Mouse (Mus musculus) fat pad, adult 2 months (tissue): ENCODE data around the gene Mybph.

Experiments used
- DNase-seq: peaks from one replicate; pipeline ENCODE4 v3.0.0-alpha.2; 2011; ENCODE audit warnings: low read depth, low spot score; ENCODE audit errors: extremely low read depth

Gene Mybph

DNA sequence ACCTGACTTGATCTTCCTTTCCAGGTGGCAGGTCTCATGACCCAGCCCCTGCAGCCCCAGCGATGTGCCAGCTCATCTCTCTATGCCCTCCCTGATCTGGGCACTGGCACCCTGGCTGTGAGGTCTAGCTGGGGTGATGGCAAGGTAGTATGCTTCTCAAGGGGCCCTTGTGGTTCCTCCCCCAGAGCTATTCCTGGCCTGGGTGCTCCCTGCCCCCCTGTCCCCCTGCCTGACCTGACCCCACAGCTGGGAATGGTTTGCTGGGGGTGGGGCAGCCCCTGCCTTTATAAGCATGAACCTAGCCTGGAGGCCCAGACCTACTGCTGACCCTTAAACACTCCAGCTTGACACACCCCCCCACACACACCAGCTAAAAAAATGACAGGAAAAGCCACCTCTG, at the start of gene Mybph:
Gene Mybph, plus strand, starts transcription at position 323 of the 400 bp plus-strand sequence.
- no peak for DNase-seq

DNA sequence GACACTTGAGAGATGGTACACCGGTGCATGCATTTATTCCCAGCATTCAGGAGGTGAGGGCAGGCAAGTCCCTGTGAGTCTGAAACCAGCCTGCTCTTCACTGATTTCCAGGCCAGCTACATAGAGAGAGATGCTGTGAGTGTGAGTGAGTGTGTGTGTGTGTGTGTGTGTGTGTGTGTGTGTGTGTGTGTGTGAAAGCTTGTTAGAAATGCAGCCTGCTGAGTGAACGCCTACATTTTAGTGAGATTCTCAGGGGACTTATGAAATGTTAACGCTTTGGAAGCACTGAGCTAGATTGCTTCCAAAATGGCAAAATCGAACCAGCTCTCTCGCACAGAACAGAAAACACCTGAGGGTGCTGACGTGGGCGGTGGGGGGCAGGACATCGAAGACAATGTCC, 47.2 kb upstream of the Mybph start:
- no peak for DNase-seq

DNA sequence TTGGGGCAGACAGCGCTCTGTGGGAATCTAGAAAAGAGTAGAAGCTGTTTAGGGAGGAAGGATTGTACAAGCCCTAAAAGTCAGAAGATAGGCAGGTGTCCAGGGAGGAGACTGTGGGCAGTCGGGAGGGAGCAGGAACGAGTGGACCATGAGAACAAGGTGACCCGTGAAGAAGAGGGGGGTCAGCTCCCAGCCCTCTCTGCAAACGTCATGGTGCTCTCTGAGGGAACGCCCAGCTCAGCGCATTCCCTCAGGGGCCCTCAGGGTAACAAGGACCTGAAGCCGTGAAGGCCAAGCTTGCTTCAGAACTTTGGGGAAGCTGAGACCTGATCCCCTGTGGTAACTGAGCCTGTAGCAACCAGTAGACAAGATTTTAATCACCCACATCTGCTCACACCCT, 43.2 kb upstream of the Mybph start:
- no peak for DNase-seq

DNA sequence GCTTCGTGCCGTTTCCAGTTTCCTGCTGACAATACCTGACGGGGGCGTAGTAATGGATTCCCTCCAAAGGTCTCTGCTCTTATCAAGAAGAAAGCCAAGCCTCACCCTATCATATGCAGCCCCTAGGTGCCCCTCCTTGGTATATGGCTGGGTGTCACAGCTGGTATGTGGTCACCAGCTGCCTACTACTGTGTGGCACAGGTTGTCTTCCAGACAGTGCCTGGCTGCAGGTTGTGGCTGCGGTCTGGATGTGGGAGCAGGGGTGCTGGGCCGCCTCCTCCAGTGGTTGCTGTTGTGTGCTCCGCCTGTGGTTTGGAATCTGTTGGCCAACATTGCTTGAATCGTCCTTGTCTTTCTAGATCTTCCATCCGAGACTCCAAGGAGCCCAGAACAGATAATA, 42.5 kb upstream of the Mybph start:
- no peak for DNase-seq

DNA sequence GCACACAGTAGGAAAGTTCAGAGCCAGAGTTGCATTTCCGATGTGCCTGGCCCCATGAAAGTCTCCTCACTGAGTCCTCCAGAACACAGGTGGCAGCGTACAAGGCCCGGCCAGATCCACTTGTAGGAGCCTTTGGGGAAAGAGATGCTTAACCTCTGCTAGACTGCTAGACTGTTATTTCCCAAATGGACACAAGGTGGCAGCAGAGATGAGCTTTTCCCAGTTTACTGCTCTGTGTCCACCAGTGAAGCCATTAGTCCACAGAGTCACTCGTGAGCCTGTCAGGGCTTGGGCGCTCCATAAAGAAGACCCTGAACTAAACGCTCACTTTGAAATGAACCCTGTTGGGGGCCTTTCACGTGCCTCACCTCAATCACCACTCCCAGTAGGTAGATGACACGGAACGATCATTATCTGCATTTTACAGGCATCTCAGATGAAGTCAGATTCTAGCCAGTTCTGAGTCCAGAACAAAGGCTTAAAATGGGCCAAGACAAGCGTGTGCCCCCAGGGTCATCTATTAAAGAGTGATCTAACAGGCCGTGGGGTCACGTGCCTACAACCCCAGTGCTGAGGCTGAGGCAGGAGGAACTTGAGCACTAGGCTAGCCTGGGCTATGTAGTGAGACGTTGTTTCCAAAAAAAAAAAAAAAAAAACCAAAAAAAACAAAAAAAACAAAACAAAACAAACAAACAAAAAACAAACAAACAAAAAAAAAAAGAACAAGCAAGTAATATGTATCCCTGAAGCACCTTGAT, 41.4 kb upstream of the Mybph start:
- no peak for DNase-seq

DNA sequence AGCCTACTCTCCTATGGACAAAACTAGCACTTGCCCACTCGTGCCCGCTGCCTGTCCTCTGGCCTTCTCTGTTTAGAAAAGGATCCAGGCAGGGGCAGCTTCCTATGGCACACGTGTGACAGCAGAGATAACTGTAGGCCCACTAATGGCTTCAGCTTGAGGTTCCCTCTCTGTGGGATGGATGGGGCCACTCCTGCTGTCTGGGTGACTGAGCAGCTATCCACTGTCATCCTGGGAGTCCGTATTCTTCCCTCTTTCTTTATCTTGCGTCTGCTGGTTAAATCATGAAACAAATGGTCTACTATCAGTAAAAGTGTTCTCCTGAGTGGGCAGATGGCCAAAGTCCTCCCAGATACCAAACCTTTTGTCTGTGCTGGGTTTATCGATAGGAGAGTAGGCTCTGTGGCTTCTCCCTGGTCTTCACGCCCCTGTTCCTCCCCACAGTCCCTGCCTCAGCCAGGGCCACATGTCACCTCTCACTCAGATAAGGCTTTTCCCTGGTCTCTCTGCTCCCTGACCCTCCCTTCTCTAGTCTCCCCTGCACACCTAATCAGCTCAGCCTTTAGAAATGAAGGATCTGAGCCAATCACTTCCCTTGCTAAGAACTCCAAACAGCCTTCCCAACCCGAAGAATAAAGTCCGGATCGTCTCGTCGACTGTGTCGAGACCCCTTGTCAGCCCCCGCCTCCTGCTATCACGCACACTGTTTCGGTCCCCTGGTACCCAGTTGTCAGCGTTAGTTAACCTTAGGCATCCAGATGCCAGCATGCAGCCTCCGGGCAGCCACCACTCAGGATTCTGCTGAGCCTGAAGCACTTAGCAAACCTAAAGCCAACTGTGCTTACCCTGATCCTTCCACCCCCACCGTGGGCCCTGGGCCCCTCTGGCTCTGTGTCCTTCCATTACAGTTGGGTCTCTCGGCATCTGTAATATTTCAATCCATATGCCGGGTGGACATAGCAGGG, 40.3 kb upstream of the Mybph start:
- DNase-seq, result no peak

DNA sequence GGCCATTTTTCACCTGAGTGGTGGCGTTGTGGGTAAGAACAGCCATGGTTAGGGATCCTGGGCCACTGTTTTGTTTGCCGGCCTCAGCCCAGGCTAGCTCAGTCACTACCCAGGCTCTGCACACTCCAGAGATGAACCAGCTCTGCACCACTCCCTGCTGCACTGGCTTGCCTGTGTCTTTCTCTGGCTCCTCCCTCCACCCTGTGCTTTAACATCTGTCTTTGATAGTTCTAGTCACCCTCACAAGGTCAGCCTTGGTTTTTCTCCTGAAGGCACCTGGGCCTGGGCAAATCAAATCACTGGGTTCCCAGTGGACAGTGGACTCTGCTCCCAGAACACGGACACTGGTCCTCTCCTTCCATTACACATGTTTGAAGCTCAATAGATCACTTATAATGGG, 39.1 kb upstream of the Mybph start:
- DNase-seq, result no peak

DNA sequence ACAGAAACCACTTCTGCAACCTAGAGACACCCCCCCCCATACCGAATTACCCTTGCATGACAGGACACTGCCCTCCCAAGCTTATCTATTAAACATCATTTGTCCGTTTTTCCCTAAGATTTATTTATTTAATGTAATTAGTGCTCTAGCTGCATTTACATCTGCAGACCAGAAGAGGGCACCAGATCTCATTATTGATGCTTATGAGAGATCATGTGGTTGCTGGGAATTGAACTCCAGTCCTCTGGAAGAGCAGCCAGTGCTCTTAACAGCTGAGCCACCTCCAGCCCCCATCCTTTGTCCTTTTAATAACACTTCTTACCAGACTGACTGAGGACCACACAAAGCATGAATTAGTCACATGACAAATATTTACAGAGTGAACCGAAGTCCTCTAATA, 38.6 kb upstream of the Mybph start:
- DNase-seq, result no peak

DNA sequence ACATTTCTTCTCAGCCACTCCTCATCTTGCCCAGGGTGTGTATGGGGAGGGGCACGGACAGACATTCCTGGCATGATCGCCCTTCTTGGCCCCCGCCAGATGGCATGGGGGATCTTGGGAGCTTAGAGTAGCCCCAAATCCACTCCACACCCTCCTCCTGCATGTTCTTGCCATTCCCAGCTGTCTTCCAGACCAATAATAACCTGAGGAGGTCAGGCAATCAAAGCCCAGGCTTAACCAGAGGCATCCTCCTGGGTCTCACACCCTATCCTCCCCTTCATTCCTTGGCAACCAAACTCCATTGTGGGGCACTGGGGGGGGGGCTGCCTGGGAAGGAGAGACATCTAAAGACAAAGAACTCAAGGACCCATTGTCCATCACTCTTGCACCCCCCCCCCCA, 32.8 kb upstream of the Mybph start:
- no peak for DNase-seq

DNA sequence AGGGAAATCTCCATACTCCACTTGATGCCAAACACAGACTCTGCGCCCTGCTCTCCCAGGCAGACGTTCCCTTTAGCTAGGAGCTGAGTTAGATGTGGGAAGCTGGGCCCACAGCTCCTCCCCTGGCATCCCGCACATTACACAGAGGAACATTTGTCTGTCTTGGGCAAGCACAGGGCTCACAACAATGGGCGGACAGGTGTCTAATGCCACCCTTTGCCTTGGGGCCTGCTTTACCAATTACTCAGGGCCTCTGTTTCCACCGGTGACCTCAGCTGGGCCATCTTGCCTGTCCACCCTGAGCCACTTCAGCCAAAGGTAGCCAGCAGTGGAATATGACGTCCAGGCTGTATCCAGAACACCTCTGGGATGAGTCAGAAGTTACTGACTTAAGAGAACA, 31.8 kb upstream of the Mybph start:
- DNase-seq, result no peak

DNA sequence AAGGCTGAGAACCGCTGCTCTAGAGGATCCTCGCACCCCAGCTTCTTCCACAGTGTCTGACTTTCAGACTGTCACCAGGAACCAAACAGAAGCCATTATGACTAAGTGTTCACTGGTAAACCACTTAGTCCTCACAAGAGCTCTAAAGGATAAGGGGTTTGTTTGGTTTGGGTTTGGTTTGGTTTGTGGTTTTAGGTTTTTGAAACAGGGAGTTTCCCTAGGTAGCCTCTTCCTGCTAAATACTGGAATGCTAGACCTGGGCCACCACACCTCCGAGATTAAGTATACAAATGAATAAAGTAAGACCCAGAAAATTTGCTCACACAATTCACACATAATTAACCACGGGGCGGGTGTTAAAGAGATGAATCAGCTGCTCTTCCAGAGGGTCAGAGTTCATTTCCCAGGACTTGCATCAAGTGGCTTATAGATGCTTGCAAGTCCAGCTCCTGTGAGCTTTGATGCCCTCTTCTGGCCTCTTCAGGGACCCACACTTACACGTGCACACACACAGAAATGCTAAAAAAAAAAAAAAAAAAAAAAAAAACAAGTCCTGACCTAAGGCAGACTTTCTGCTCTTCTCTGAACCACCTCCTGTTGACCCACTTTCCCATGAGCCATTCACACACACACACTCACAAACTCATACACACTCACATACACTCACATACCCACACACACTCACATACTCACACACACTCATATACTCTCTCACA, 30.6 kb upstream of the Mybph start:
- no peak for DNase-seq

DNA sequence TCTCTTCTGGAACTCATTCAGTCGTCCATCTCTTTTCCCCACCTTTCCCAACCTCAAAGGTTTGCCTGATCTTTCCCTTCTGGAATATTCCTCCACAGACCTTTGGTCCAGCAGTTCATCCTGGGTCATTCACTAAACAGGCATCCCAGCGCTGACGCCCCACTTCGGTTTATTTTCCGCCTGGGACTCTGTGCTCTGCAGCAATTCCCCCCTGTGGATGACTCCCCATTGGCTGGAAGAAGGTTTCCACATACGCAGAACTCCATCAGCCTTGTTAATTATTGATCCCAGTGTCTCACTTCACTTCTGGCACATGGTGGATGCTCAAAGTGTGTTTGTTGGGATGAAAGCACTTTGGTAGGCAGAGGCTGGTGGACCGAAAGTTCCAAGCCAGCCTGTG, 29.8 kb upstream of the Mybph start:
- DNase-seq, result no peak

DNA sequence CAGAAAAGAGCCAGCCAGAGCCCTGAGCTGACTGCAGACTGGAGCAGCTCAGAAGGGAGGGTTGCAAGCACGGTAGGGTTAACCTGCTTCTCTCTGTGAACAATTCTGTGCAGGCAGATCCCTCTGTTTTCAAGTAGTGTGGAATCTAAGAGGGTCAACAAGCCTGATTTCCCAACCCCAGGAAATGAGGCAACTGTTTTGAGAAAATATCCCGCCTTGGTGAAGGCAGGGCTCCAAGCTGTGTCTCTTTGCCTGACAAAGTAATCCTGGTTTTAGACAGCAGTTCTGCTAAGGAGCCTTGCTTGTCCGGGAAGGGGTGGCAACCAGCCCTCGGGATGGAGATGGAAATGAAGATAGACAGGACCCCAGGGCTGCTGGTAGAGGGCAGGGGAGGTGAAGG, 28.8 kb upstream of the Mybph start:
- DNase-seq, result no peak

DNA sequence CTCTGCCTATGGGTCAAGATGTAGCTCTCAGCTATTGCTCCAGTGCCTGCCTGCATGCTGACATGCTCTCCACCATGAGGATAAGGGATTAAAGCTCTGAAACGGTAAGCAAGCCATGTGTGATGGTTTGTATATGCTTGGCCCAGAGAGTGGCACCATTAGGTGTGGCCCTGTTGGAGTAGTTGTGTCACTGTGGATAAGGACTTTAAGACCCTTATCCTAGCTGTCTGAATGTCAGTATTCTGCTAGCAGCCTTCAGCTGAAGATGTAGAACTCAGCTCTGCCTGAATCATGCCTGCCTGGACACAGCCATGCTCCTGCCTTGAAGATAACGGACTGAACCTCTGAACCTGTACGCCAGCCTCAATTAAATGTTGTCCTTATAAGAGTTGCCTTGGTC, 26.7 kb upstream of the Mybph start:
- no peak for DNase-seq

DNA sequence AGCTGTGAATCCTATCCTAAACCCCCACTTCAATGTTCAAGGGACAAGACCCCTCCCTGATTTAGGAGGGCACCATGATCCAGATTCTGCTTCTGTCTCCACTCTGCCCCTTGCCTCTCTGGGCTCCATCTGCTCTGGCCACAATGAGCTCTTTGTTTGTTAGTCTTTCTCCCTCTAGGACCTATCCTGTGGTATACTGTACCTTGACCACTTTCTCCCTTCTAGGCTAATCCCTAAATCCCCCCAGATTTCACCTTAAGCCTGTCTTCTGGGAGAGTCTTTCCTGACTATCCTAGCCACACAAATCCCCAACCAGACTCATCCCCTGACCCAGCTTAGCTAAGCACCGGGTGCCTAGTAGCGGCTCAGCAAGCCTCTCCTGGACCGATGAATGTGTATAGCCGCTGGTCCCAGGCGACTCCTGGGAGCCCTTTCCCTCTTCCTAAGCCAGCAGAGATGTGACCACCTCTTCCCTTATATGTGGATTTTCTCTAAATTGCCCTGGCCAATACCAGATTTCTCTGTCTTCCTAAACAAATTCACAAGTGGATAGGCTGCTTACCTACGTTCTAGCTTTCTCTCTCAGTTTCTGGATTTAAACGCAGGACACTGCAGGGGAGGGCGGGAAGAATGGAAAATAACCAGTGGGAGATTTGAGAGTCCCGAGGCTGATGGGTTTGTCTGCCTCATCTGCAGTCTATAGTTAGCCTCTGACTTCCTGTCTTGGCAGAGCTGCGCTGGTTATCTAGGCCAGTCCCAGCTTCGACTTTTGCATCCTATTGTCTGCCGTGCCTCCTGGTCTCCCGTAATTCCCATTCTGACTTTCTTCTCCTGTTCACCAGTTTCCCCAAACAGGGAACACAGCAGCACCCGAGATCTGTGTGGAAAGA, 25.6 kb upstream of the Mybph start:
- no peak for DNase-seq

DNA sequence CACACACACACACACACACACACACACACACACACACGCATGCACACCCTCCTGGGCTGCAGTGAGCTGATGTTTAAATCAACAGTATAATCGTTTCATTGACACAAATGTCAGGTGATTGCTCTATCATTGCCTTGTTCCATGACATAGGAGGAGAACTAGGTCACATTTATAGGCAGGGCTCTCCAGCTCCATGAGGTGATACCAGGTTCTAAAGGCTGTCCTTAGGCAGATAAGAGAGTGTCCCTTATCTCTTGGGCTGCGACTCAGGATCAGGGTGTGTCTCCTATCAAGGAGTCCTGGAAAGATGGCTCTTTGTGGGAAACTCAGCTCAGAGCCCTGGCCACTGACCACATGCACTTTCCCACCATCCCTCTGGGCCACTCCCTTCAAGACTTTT, 24.7 kb upstream of the Mybph start:
- DNase-seq, result no peak

DNA sequence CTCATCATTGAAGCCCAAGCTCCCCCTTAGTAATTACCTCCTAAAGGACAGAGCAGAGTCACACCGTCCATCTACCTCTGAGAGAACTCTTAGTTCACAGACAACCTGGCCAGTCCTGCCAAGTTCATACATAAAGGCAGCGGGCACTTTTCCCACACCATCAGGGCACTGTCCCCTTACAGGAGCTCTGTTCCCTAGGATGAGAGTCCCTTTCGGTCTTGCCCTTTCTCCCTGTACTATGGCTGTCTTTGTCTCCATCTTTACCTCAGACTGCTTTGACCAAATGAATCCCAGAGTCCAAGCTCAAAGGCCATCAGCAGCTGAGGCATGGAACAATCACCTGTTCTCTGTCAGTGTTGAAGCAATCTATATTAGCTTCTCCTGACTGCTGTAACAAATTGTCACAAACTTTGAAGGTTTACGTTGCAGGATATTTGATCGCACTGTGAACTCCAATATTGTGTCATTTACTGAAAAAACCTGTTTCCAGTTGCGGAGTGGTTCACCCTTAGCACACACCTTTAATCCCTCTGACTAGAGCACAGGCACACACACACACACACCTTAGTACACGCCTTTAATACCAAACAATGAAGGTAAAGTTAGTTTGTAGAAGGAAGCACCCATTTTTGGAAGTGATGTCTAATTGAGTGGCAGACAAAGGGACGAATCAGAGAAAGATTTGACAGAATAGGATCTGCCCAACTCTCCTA, 24.1 kb upstream of the Mybph start:
- DNase-seq, result no peak

DNA sequence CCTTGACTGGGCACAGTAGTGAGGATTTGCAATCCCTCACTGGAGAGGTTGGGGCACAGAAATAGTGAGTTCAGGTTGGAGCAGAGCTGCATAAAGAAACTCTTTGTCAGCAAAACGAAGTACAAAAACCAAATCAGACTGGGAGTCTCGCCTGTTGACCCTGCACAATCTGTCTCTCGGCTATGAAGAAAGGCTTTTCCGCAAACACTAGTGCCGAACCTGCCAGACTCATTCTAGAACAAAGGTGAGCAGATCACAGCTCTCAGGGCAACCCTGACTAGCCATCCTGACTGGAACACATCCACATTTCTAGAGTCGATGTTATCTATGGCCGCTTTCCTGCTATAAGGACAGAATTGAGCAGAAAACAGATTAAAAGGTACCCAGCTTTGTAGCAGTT, 20.2 kb upstream of the Mybph start:
- DNase-seq, result no peak

DNA sequence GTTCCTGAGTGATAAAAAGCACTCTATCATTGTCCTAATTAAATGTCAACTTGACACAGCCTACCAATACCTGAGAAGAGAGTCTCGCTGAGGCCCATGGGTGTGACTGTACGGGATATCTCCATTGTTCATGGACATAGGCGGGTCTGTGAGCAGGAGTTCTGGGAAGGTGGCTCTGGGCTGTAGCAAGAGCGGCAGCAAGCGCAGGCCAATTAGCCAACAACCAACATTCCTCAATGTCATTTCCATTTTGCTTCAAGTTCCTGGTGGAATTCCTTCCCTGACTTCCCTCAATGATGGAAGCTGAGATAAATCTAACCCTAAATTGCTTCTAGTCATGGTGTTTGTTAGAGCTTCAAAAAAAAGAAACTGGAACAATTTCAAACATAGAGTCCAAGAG, 15.3 kb upstream of the Mybph start:
- no peak for DNase-seq

DNA sequence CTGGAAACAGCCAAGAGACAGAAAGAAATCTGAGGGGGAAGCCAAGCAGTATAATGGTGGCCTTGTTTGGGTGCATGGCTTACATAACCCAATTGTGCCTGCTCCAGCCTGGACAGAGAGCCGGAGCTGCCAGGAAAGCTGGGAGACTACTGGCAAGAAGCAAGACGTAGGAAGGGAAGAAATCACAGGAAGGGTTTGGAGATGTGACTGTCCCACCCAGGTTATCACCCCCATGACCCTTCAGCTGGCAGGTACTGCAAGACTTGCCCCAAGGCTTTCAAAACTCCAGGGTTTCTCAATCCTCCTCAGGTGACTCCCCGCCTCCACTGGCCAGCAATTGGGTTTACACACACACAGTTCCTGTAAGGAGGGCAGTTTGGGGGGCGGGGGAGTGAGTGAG, 11.2 kb upstream of the Mybph start, which contains the start of gene Chil1:
Gene Chil1, plus strand, starts transcription at position 152 of the 400 bp plus-strand sequence.
- no peak for DNase-seq
